Mouse (Mus musculus): ENCODE results near the gene Slc25a22.

Slc25a22 gene

GRCm38 (mm10) chr7:141433517-141434400 lies 3.9 kb downstream of the Slc25a22 start:
- peak; percentile 29 for DNase-seq

GRCm38 (mm10) chr7:141432741-141433516 lies 4.8 kb downstream of the Slc25a22 start:
- peak; percentile 15 for DNase-seq

GRCm38 (mm10) chr7:141432186-141432611 lies 5.5 kb downstream of the Slc25a22 start:
- DNase-seq: peak; percentile 10

GRCm38 (mm10) chr7:141431434-141432185 lies 6.1 kb downstream of the Slc25a22 start:
- peak; percentile 10 for DNase-seq

GRCm38 (mm10) chr7:141430585-141431240 lies 7.0 kb downstream of the Slc25a22 start:
- DNase-seq: peak; percentile 6

DNA sequence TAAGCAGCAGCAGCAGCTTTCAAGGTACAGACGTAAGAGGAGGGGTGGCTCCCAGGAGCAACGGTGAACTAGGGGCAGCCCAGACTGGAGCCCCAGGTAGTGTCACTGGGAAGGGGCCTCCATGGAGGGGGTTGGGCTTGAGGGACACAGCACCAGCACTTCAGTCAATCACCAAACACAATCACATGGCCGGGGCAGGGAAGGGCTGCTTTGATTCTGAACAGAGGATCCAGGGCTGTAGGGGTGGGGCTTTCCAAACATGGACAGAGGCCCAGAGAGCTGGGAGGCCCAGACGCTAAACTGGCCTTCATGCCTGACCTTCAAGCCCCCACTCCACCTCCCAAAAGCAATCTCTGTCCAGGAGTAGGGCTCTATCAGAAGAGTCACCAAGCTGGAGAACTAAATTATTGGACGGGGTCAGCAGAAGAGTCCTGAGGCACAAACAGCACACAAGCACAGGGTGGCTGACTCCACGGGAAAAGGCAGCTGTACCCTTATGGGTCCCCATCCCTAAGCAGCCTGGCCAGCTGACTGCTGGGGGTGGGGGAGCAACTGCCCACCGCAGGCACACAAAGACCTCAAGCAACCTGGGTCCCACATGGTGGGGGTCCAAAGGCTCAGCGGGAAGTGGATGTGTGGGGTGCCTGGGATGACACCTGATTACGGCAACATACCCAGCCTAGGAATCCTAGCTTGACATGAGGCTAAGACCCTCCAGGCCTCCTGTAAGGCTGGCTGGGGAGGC lies 7.7 kb downstream of the Slc25a22 start:
- peak; percentile 9 for DNase-seq

- DNase-seq: peak; percentile 58
These were observed 8.4 kb downstream of the Slc25a22 start, which contains the start of gene Cend1 for GRCm38 (mm10) chr7:141429310-141429709. TSS of gene Cend1 (minus strand) at chr7:141429491.

- no peak for DNase-seq
These were observed 9.0 kb downstream of the Slc25a22 start for GRCm38 (mm10) chr7:141428701-141429100.

- DNase-seq: no peak
These were observed 10.6 kb downstream of the Slc25a22 start for GRCm38 (mm10) chr7:141426948-141427730.

GRCm38 (mm10) chr7:141423811-141424210 lies 13.9 kb downstream of the Slc25a22 start:
- no peak for DNase-seq

GRCm38 (mm10) chr7:141420030-141420702 lies 17.5 kb downstream of the Slc25a22 start:
- DNase-seq: no peak

GRCm38 (mm10) chr7:141418970-141419369 lies 18.7 kb downstream of the Slc25a22 start:
- no peak for DNase-seq

GRCm38 (mm10) chr7:141417731-141418681 lies 19.7 kb downstream of the Slc25a22 start:
- no peak for DNase-seq

- DNase-seq: no peak
These were observed 21.4 kb downstream of the Slc25a22 start for GRCm38 (mm10) chr7:141416144-141416841.

- peak; percentile 100 for DNase-seq
These were observed 23.7 kb downstream of the Slc25a22 start, which contains the start of gene Gatd1 for GRCm38 (mm10) chr7:141413809-141414584. TSS of gene Gatd1 (minus strand) at chr7:141414136.

GRCm38 (mm10) chr7:141413331-141413730 lies 24.4 kb downstream of the Slc25a22 start:
- peak; percentile 42 for DNase-seq

DNA sequence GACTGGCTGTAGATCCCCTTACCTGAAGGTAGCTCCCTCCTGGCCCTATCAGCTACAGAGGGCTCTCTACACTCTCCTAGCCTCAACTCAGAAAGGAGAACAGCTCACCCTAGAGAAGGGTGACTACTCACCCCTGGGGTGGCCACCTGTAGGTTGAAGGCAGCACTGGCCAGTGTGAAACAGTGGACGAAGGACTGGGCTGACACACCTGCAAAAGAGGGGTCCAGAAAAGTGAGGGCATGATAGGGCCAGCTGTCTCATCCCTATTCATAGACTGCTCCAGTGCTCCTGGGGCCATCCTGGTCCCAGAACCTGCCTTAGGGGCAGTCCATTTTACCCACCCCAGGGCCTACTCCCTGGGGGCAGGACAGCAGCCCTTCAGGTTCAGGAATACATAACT lies 26.0 kb downstream of the Slc25a22 start:
- no peak for DNase-seq

All from thymus, postnatal 4 days (tissue).